Mouse (Mus musculus): Measurements from ENCODE around the gene Olfr73.
"Not testable (repeated sequence)": the region's sequence is repeated elsewhere in the genome, so short reads cannot be mapped to it uniquely, and the experiment has no call there.

The Olfr73 gene

GRCm38 (mm10) chr2:88037599-88037998 lies at the start of gene Olfr73:
Gene Olfr73 (minus strand): TSS chr2:88037699.
- no peak for DNase-seq (ENCODE audit: low read depth)

DNA sequence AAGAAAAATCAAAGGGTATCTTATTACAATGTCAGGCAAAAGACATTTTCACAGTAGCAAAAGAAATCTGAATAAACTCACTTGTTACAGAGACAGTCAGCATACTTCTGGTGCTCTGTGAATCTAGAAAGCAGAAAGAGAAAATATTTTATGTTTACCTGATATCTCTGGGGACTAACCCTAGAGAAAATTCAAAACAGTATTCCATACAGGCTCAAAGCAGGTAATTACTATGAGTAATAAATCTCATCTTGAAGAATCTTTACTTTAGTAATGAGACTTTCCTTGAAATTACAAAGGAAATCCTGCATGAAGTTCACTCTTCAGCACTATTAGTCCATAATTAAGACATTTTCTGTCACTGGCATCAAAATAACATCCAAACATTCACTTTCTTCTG lies 34.2 kb upstream of the Olfr73 start, which contains the start of gene Olfr1163:
Olfr1163 (minus strand) TSS at position 101 of the 400 bp plus-strand sequence.
- DNase-seq (ENCODE audit: low read depth) = no peak

- no peak for DNase-seq (ENCODE audit: low read depth)
Measured at GRCm38 (mm10) chr2:88063587-88063986, 26.1 kb upstream of the Olfr73 start.

DNA sequence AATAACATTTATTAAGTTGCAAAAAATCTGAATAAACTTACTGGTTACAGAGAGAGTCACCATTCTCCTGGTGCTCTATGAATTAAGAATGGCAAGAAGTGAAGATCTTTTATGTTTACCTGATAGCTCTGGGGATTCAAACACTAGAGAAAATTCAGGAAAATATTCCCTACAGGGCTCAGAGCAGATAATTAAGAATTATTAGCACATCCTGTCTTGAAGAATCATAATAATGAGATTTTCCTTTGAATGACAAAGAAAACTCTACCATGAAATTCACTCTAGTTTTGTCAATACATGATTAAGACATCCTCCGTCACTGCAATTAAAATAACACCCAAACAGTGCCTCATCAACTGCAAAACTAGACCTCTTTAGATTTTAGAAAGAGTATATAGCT lies 13.5 kb upstream of the Olfr73 start, which contains the start of gene Olfr1162:
Olfr1162 (minus strand) TSS at position 101 of the 400 bp plus-strand sequence.
- DNase-seq (ENCODE audit: low read depth) = no peak

GRCm38 (mm10) chr2:88022474-88022873 lies 15.0 kb downstream of the Olfr73 start, which contains the start of gene Olfr1161:
Gene Olfr1161 (plus strand): TSS chr2:88022774.
- not testable (repeated sequence) for DNase-seq (ENCODE audit: low read depth)

GRCm38 (mm10) chr2:88007515-88008318 lies 29.8 kb downstream of the Olfr73 start, which contains the start of gene Olfr1160:
Gene Olfr1160 (minus strand): TSS chr2:88008268.
- DNase-seq (ENCODE audit: low read depth) = no peak

DNA sequence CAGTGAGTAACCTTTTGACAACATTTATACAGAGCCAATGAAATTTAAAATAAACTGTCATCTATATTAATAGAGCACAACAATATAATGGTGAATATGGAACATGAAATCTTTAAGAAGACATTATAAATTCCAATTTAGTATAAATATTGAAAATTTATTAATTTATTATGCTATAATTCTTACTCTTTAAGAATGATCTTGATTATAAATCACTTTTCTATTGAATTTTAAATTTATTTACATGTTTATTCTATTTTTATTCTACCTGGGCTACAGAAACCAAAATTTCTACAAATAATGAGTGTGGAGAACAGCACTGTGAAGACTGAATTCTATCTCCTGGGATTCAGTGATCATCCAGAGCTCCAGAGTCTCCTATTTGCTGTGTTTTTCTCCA lies 47.7 kb downstream of the Olfr73 start, which contains the start of gene Olfr1158:
Olfr1158 (plus strand) TSS at position 301 of the 400 bp plus-strand sequence.
- DNase-seq (ENCODE audit: low read depth) = no peak
